Mouse (Mus musculus): ENCODE results near the gene Crygd. TPM values are rescaled to one million over a fixed set of nuclear protein-coding genes. Genes with fewer than 3 reads are reported as not detected.

The Crygd gene
- total and polyA plus RNA-seq, 3 experiments, result not detected

DNA sequence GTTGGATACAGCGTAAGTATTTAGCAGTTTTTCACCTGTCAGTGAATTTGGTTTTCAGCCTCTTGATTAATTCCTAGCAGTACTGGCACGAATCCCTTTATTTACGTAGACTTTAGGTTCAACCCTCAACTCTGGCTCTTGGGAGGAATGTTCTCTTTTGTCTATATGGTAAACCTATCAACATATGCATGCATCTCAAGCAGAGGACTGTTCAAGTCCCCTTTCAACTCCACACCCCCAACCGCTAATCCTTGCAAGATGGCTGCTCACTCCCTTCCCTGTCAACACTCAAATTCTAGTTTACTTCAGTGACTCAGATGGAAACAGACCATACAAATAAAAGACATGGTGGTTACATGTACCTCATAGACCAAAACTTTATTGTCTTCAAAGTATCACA lies 50.5 kb downstream of the Crygd start:
- no peaks in the 10 kb centered on the region for H3K27me3 ChIP-seq (ENCODE audit: control insufficient read depth, insufficient read depth, low read length)
- intact Hi-C loops (cut with DNase I), result loop anchor here (5.0 kb wide), 1 partner anchor 1355 kb away; no protein-coding TSS in a partner anchor
- no peaks in the 10 kb centered on the region for H3K36me3 ChIP-seq (ENCODE audit: control insufficient read depth, insufficient read depth, low read length)
- 81% methylated on average over 4 of the region's 4 CpGs for WGBS
- H3K9ac ChIP-seq (ENCODE audit: low read depth, low read length), result no peak overlapping the region
- H3K4me3 ChIP-seq, result no peak overlapping the region
- no peaks in the 10 kb centered on the region for H3K4me1 ChIP-seq (ENCODE audit: control insufficient read depth, insufficient read depth, low read length)
- no peak for DNase-seq
- H3K79me2 ChIP-seq (replicated peaks; ENCODE audit: control insufficient read depth, insufficient read depth, low read length), result no peaks in the 10 kb centered on the region
- TF ChIP-seq CTCF (IDR thresholded peaks at IDR 0.05), result no peak
- no peak for TF ChIP-seq EP300 (IDR thresholded peaks at IDR 0.05; ENCODE audit: insufficient read depth, low read depth, low read length)
- no peak for TF ChIP-seq POLR2A (IDR thresholded peaks at IDR 0.05; ENCODE audit: insufficient read depth, low read depth, low read length)
- H3K27ac ChIP-seq, result no peak overlapping the region

Other genes with a start within 250 kb of the Crygd start
- 1 to 10 TPM; 6.8 to 6.9 TPM for gene Plekhm3, start 106.6 kb downstream of the Crygd start, total RNA-seq (2021)
- gene Plekhm3, start 106.6 kb downstream of the Crygd start, polyA plus RNA-seq (2012; rRNA removed), result 3.3 and 4.7 TPM in 2 replicates
- gene Akr1cl, start 30.7 kb downstream of the Crygd start, total RNA-seq (2021), result not detected
- gene Akr1cl, start 30.7 kb downstream of the Crygd start, polyA plus RNA-seq (2012; rRNA removed), result 0.10 and 0.35 TPM in 2 replicates
- not detected for gene Cryge, start 12.3 kb downstream of the Crygd start, total RNA-seq (2021)
- not detected in 2 replicates for gene Cryge, start 12.3 kb downstream of the Crygd start, polyA plus RNA-seq (2012; rRNA removed)
- not detected for gene Crygc, start 10.2 kb upstream of the Crygd start, total RNA-seq (2021)
- not detected in 2 replicates for gene Crygc, start 10.2 kb upstream of the Crygd start, polyA plus RNA-seq (2012; rRNA removed)
- gene Crygb, start 18.8 kb upstream of the Crygd start, total RNA-seq (2021), result not detected
- gene Crygb, start 18.8 kb upstream of the Crygd start, polyA plus RNA-seq (2012; rRNA removed), result not detected in 2 replicates
- gene Cryga, start 39.9 kb upstream of the Crygd start, total RNA-seq (2021), result not detected
- gene Cryga, start 39.9 kb upstream of the Crygd start, polyA plus RNA-seq (2012; rRNA removed), result not detected in 2 replicates
- not detected for gene Gm28845, start 56.1 kb upstream of the Crygd start, total RNA-seq (2021)
- not detected in 2 replicates for gene Gm28845, start 56.1 kb upstream of the Crygd start, polyA plus RNA-seq (2012; rRNA removed)
- not detected for gene D630023F18Rik, start 59.8 kb upstream of the Crygd start, total RNA-seq (2021)
- 0.12 TPM in 1 of 2 replicates, not detected in the other for gene D630023F18Rik, start 59.8 kb upstream of the Crygd start, polyA plus RNA-seq (2012; rRNA removed)
- 10 to 100 TPM; 57.8 to 88.9 TPM for gene Idh1, start 123.0 kb upstream of the Crygd start, total RNA-seq (2021)
- gene Idh1, start 123.0 kb upstream of the Crygd start, polyA plus RNA-seq (2012; rRNA removed), result 22.1 and 39.9 TPM in 2 replicates
- gene Pikfyve, start 123.2 kb upstream of the Crygd start, total RNA-seq (2021), result 10 to 100 TPM in 1 of 2 experiments, 1 to 10 TPM in 1; 9.6 to 10.3 TPM
- gene Pikfyve, start 123.2 kb upstream of the Crygd start, polyA plus RNA-seq (2012; rRNA removed), result 2.5 and 4.2 TPM in 2 replicates
- gene Pth2r, start 218.6 kb upstream of the Crygd start, total RNA-seq (2021), result not detected
- gene Pth2r, start 218.6 kb upstream of the Crygd start, polyA plus RNA-seq (2012; rRNA removed), result not detected in 2 replicates

Data from heart, adult 2 months (tissue).